In the genomic region with DNA sequence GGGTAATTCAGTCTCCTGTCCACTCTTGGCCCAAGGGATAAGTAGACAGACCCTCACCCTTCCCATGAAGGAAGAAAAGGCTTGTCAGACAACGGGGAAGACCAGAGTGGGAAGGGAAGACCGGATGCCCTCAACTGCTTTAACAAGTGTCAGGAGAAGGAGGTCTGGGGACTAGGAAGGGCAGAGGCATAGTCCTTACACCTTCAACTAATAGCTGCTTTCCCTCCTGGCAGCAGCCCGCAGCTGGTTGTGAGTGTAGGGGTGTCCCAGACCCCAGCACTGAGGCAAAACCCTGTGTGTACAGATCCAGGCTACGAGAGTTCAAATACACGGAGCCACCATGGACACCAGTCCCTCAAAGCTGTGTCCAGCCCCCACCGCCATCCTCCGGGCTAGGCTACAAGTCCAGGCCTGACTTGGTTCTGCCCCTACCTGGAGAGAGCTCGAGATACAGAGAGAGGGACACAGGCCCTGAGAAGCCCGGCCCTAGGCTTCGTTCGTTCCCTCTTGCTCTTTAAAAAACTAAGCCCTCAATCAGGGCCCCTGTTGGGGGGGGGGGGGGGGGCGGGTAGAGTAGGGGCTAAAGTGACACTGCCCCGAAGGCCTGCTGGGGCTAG, we compare ENCODE assay signal across 8 mouse cellular contexts. TPM values are rescaled to one million over a fixed set of nuclear protein-coding genes. Genes with fewer than 3 reads are reported as not detected.
DNase-seq lines count a peak whose midpoint lies in the region; ATAC-seq and TF ChIP-seq lines count a peak whose summit lies in the region.

No protein-coding gene starts in this region.

- DNase-seq in liver, adult 2 months (ENCODE audit: extremely low read depth, low read depth, low spot score) = peak; percentile 27
- no peak for DNase-seq in liver
- DNase-seq in intestine, embryonic 14.5 days (ENCODE audit: low spot score) = no peak
- DNase-seq in c-Kit-positive CD71-positive TER-119-positive erythroid progenitor cells, embryonic 14.5 days (ENCODE audit: low spot score) = no peak
- no peak for DNase-seq in thymus, postnatal 4 days
- no peak for DNase-seq in yolk sac, embryonic 10.5 days (ENCODE audit: low spot score)

- H3K27ac ChIP-seq in liver, adult 2 months (replicated peaks; ENCODE audit: insufficient read depth, low read depth, low read length) = peak overlapping the region; percentile 94
- H3K27ac ChIP-seq in embryonic facial prominence, embryonic 13.5 days = peak overlapping the region; percentile 100
- peak overlapping the region; percentile 99 for H3K27ac ChIP-seq in intestine, embryonic 14.5 days (ENCODE audit: low read depth)
- no peak overlapping the region for H3K27ac ChIP-seq in neural tube, embryonic 12.5 days

- H3K36me3 ChIP-seq in liver, adult 2 months (ENCODE audit: control insufficient read depth, insufficient read depth, low read length) = no peaks in the 10 kb centered on the region
- H3K36me3 ChIP-seq in embryonic facial prominence, embryonic 13.5 days = no peaks in the 10 kb centered on the region
- H3K36me3 ChIP-seq in intestine, embryonic 14.5 days (ENCODE audit: control insufficient read depth, insufficient read depth, low read length) = no peaks in the 10 kb centered on the region
- no peaks in the 10 kb centered on the region for H3K36me3 ChIP-seq in neural tube, embryonic 12.5 days

- ATAC-seq in embryonic facial prominence, embryonic 13.5 days (ENCODE audit: insufficient number of reproducible peaks, insufficient read depth, low FRiP score, low TSS enrichment, low read depth) = no peak
- no peak for ATAC-seq in intestine, embryonic 14.5 days (replicated peaks; ENCODE audit: low FRiP score, low TSS enrichment, low read depth)
- ATAC-seq in neural tube, embryonic 12.5 days (ENCODE audit: low FRiP score, low read depth) = no peak

- peak overlapping the region; percentile 81 for H3K4me2 ChIP-seq in embryonic facial prominence, embryonic 13.5 days
- H3K4me2 ChIP-seq in intestine, embryonic 14.5 days (ENCODE audit: low read length) = peak overlapping the region; percentile 94
- peak overlapping the region; percentile 94 for H3K4me2 ChIP-seq in neural tube, embryonic 12.5 days (replicated peaks)

- peak overlapping the region; percentile 97 for H3K9ac ChIP-seq in liver, adult 2 months (ENCODE audit: low read depth, low read length)
- H3K9ac ChIP-seq in embryonic facial prominence, embryonic 13.5 days = peak overlapping the region; percentile 97
- peak overlapping the region; percentile 79 for H3K9ac ChIP-seq in intestine, embryonic 14.5 days (ENCODE audit: low read length)
- H3K9ac ChIP-seq in neural tube, embryonic 12.5 days = peak overlapping the region; percentile 79

- H3K4me1 ChIP-seq in liver, adult 2 months (ENCODE audit: control insufficient read depth, insufficient read depth, low read length) = peaks cover 13% of the 10 kb centered on the region
- H3K4me1 ChIP-seq in embryonic facial prominence, embryonic 13.5 days = peaks cover 65% of the 10 kb centered on the region
- peaks cover 56% of the 10 kb centered on the region for H3K4me1 ChIP-seq in intestine, embryonic 14.5 days (replicated peaks; ENCODE audit: control insufficient read depth, insufficient read depth, low read length)
- peaks cover 52% of the 10 kb centered on the region for H3K4me1 ChIP-seq in neural tube, embryonic 12.5 days

- peak overlapping the region; percentile 96 for H3K4me3 ChIP-seq in liver, adult 2 months (ENCODE audit: insufficient read depth, low read depth, low read length)
- H3K4me3 ChIP-seq in embryonic facial prominence, embryonic 13.5 days = peak overlapping the region; percentile 94
- H3K4me3 ChIP-seq in intestine, embryonic 14.5 days (ENCODE audit: low read depth, low read length) = peak overlapping the region; percentile 82
- H3K4me3 ChIP-seq in neural tube, embryonic 12.5 days = peak overlapping the region; percentile 65

- peaks cover 42% of the 10 kb centered on the region for H3K79me2 ChIP-seq in liver, adult 2 months (ENCODE audit: control insufficient read depth, insufficient read depth, low read length)

- no peaks in the 10 kb centered on the region for H3K27me3 ChIP-seq in liver, adult 2 months (ENCODE audit: control insufficient read depth, insufficient read depth, low read length)
- H3K27me3 ChIP-seq in embryonic facial prominence, embryonic 13.5 days = no peaks in the 10 kb centered on the region
- H3K27me3 ChIP-seq in intestine, embryonic 14.5 days (replicated peaks; ENCODE audit: control insufficient read depth, insufficient read depth, low read length) = no peaks in the 10 kb centered on the region
- peaks cover 48% of the 10 kb centered on the region for H3K27me3 ChIP-seq in neural tube, embryonic 12.5 days (replicated peaks)

- TF ChIP-seq CTCF in liver, adult 2 months (IDR thresholded peaks at IDR 0.05; ENCODE audit: low read depth, low read length) = no peak

- H3K9me3 ChIP-seq in embryonic facial prominence, embryonic 13.5 days = no peaks in the 10 kb centered on the region
- no peaks in the 10 kb centered on the region for H3K9me3 ChIP-seq in intestine, embryonic 14.5 days (ENCODE audit: control insufficient read depth, low read length)
- H3K9me3 ChIP-seq in neural tube, embryonic 12.5 days = no peaks in the 10 kb centered on the region

- no peak for TF ChIP-seq POLR2A in liver, adult 2 months (IDR thresholded peaks at IDR 0.05; ENCODE audit: extremely low read depth, insufficient read depth, low read length)

- 27% methylated on average over 13 of the region's 13 CpGs for WGBS in liver, adult 2 months
- WGBS in embryonic facial prominence, embryonic 13.5 days = 5% methylated on average over 11 of the region's 13 CpGs
- WGBS in intestine, embryonic 14.5 days = 8% methylated on average over 12 of the region's 13 CpGs
- 12% methylated on average over 13 of the region's 13 CpGs for WGBS in neural tube, embryonic 12.5 days

RNA-seq across cellular contexts. Expression of gene Tead3, which starts 1.2 kb away (rescaled TPM):
- total RNA-seq in liver, adult 2 months (2014; rRNA removed) = 3.0 and 3.7 TPM in 2 replicates
- polyA plus RNA-seq in liver, adult 2 months (2012; rRNA removed) = 7.6 and 11.0 TPM in 2 replicates
- polyA plus RNA-seq in embryonic facial prominence, embryonic 13.5 days (2015; fragmentation: Nextera tagmentation; extraction: Ambion mirVana) = 14.9 and 18.9 TPM in 2 replicates
- 12.0 and 13.3 TPM in 2 replicates for polyA plus RNA-seq in intestine, embryonic 14.5 days (2014; fragmentation: Nextera tagmentation; extraction: Ambion mirVana)
- polyA plus RNA-seq in neural tube, embryonic 12.5 days (2016; fragmentation: Nextera tagmentation; extraction: Ambion mirVana) = 3.5 and 4.8 TPM in 2 replicates

RNA-seq across cellular contexts. Expression of gene Tulp1, which starts 15.7 kb away (rescaled TPM):
- total RNA-seq in liver, adult 2 months (2014; rRNA removed) = not detected in 2 replicates
- not detected in 2 replicates for polyA plus RNA-seq in liver, adult 2 months (2012; rRNA removed)
- polyA plus RNA-seq in embryonic facial prominence, embryonic 13.5 days (2015; fragmentation: Nextera tagmentation; extraction: Ambion mirVana) = 7.3 and 10.5 TPM in 2 replicates
- polyA plus RNA-seq in intestine, embryonic 14.5 days (2014; fragmentation: Nextera tagmentation; extraction: Ambion mirVana) = 3.7 and 4.0 TPM in 2 replicates
- polyA plus RNA-seq in neural tube, embryonic 12.5 days (2016; fragmentation: Nextera tagmentation; extraction: Ambion mirVana) = 3.0 and 5.1 TPM in 2 replicates

RNA-seq across cellular contexts. Expression of gene Rpl10a, which starts 21.1 kb away (rescaled TPM):
- 497 and 711 TPM in 2 replicates for total RNA-seq in liver, adult 2 months (2014; rRNA removed)
- 1,137 and 1,616 TPM in 2 replicates for polyA plus RNA-seq in liver, adult 2 months (2012; rRNA removed)
- polyA plus RNA-seq in embryonic facial prominence, embryonic 13.5 days (2015; fragmentation: Nextera tagmentation; extraction: Ambion mirVana) = 653 and 701 TPM in 2 replicates
- polyA plus RNA-seq in intestine, embryonic 14.5 days (2014; fragmentation: Nextera tagmentation; extraction: Ambion mirVana) = 909 and 955 TPM in 2 replicates
- polyA plus RNA-seq in neural tube, embryonic 12.5 days (2016; fragmentation: Nextera tagmentation; extraction: Ambion mirVana) = 341 and 353 TPM in 2 replicates

RNA-seq across cellular contexts. Expression of gene Fance, which starts 36.1 kb away (rescaled TPM):
- total RNA-seq in liver, adult 2 months (2014; rRNA removed) = 6.6 and 9.1 TPM in 2 replicates
- polyA plus RNA-seq in liver, adult 2 months (2012; rRNA removed) = 6.4 and 6.8 TPM in 2 replicates
- polyA plus RNA-seq in embryonic facial prominence, embryonic 13.5 days (2015; fragmentation: Nextera tagmentation; extraction: Ambion mirVana) = 34.5 and 39.5 TPM in 2 replicates
- 27.3 and 33.7 TPM in 2 replicates for polyA plus RNA-seq in intestine, embryonic 14.5 days (2014; fragmentation: Nextera tagmentation; extraction: Ambion mirVana)
- 31.0 and 31.2 TPM in 2 replicates for polyA plus RNA-seq in neural tube, embryonic 12.5 days (2016; fragmentation: Nextera tagmentation; extraction: Ambion mirVana)
